Mouse (Mus musculus): ENCODE measurements around the gene Cacna2d4. TPM values are rescaled to one million over a fixed set of nuclear protein-coding genes. Genes with fewer than 3 reads are reported as not detected.
"Not testable (repeated sequence)": the region's sequence is repeated elsewhere in the genome, so short reads cannot be mapped to it uniquely, and the experiment has no call there.

The Cacna2d4 gene
- polyA plus RNA-seq, 1 experiment from 2014 or later = not detected

GRCm38 (mm10) chr6:119338121-119338912 lies 102.0 kb downstream of the Cacna2d4 start:
- no peak overlapping the region for H3K4me3 ChIP-seq

GRCm38 (mm10) chr6:119341409-119341808 lies 105.1 kb downstream of the Cacna2d4 start:
- H3K4me1 ChIP-seq = peaks cover 5% of the 10 kb centered on the region
- H3K36me3 ChIP-seq = no peaks in the 10 kb centered on the region
- DNase-seq (ENCODE audit: low spot score) = no peak
- H3K27me3 ChIP-seq (ENCODE audit: low read depth, poor library complexity, severe bottlenecking) = no peaks in the 10 kb centered on the region
- H3K27ac ChIP-seq = no peak overlapping the region
- H3K9me3 ChIP-seq (replicated peaks) = no peaks in the 10 kb centered on the region
- H3K4me3 ChIP-seq = no peak overlapping the region

More at GRCm38 (mm10) chr6:119338121-119338912, 102.0 kb downstream of the Cacna2d4 start:
- WGBS = 47% methylated on average over 11 of the region's 11 CpGs
- Histone ChIP-seq H3K4me1 (peaks cover 13% of the 10 kb centered on the region), H3K9me3 (replicated peaks) (no peaks in the 10 kb centered on the region), H3K27me3 (ENCODE audit: low read depth, poor library complexity, severe bottlenecking) (0 out of 2 replicates have a peak, but pooled peaks cover 7% of the 10 kb centered on the region), H3K27ac (no peak overlapping the region), H3K36me3 (no peaks in the 10 kb centered on the region)
- DNase-seq (ENCODE audit: low spot score) = no peak

GRCm38 (mm10) chr6:119346257-119346656 lies 109.9 kb downstream of the Cacna2d4 start:
- 74% methylated on average over 10 of the region's 10 CpGs for WGBS
- no peak for DNase-seq (ENCODE audit: low spot score)
- Histone ChIP-seq H3K36me3 (no peaks in the 10 kb centered on the region), H3K4me1 (peaks cover 6% of the 10 kb centered on the region; the same call in 1 of the 2 replicates), H3K4me3 (no peak overlapping the region), H3K9me3 (replicated peaks) (no peaks in the 10 kb centered on the region), H3K27ac (no peak overlapping the region), H3K27me3 (ENCODE audit: low read depth, poor library complexity, severe bottlenecking) (no peaks in the 10 kb centered on the region)

- peaks cover 6% of the 10 kb centered on the region; the same call in 1 of the 2 replicates for H3K4me1 ChIP-seq
- H3K9me3 ChIP-seq (replicated peaks) = no peaks in the 10 kb centered on the region
- no peak for DNase-seq (ENCODE audit: low spot score)
- peaks cover 4% of the 10 kb centered on the region; the same call in 1 of the 2 replicates for H3K36me3 ChIP-seq
- H3K27me3 ChIP-seq (ENCODE audit: low read depth, poor library complexity, severe bottlenecking) = no peaks in the 10 kb centered on the region
- 80% methylated on average over 5 of the region's 5 CpGs for WGBS
- no peak overlapping the region for H3K4me3 ChIP-seq
- H3K27ac ChIP-seq = no peak overlapping the region
Measured at GRCm38 (mm10) chr6:119347813-119348212, 111.5 kb downstream of the Cacna2d4 start.

- peak; percentile 88 for DNase-seq (ENCODE audit: low spot score)
- no peaks in the 10 kb centered on the region for H3K27me3 ChIP-seq (ENCODE audit: low read depth, poor library complexity, severe bottlenecking)
- WGBS = 4% methylated on average over 1 of the region's 1 CpGs
- H3K9me3 ChIP-seq (replicated peaks) = no peaks in the 10 kb centered on the region
- H3K27ac ChIP-seq = no peak overlapping the region
- no peak overlapping the region for H3K4me3 ChIP-seq
- H3K36me3 ChIP-seq = peaks cover 6% of the 10 kb centered on the region
- H3K4me1 ChIP-seq = peaks cover 6% of the 10 kb centered on the region; the same call in 1 of the 2 replicates
Measured at GRCm38 (mm10) chr6:119348234-119348633, 111.9 kb downstream of the Cacna2d4 start.

GRCm38 (mm10) chr6:119350703-119351198 lies 114.4 kb downstream of the Cacna2d4 start:
- Histone ChIP-seq H3K36me3 (peaks cover 31% of the 10 kb centered on the region), H3K4me3 (no peak overlapping the region), H3K4me1 (peaks cover 6% of the 10 kb centered on the region; the same call in 1 of the 2 replicates), H3K9me3 (replicated peaks) (no peaks in the 10 kb centered on the region), H3K27me3 (ENCODE audit: low read depth, poor library complexity, severe bottlenecking) (no peaks in the 10 kb centered on the region), H3K27ac (no peak overlapping the region)
- peak; percentile 26 for DNase-seq (ENCODE audit: low spot score)
- 90% methylated on average over 9 of the region's 9 CpGs for WGBS

- Histone ChIP-seq H3K27me3 (ENCODE audit: low read depth, poor library complexity, severe bottlenecking) (no peaks in the 10 kb centered on the region), H3K27ac (no peak overlapping the region), H3K9me3 (replicated peaks) (no peaks in the 10 kb centered on the region), H3K4me3 (no peak overlapping the region), H3K36me3 (peaks cover 40% of the 10 kb centered on the region), H3K4me1 (no peaks in the 10 kb centered on the region)
- DNase-seq (ENCODE audit: low spot score) = peak; percentile 25
- WGBS = 84% methylated on average over 8 of the region's 8 CpGs
Measured at GRCm38 (mm10) chr6:119351656-119352055, 115.3 kb downstream of the Cacna2d4 start.

GRCm38 (mm10) chr6:119352501-119352900 lies 116.2 kb downstream of the Cacna2d4 start:
- H3K27ac ChIP-seq = no peak overlapping the region
- WGBS = 92% methylated on average over 6 of the region's 6 CpGs
- no peaks in the 10 kb centered on the region for H3K9me3 ChIP-seq (replicated peaks)
- DNase-seq (ENCODE audit: low spot score) = peak; percentile 20
- no peaks in the 10 kb centered on the region for H3K4me1 ChIP-seq
- H3K4me3 ChIP-seq = no peak overlapping the region
- no peaks in the 10 kb centered on the region for H3K27me3 ChIP-seq (ENCODE audit: low read depth, poor library complexity, severe bottlenecking)
- H3K36me3 ChIP-seq = peaks cover 48% of the 10 kb centered on the region

- no peak for DNase-seq (ENCODE audit: low spot score)
- H3K9me3 ChIP-seq (replicated peaks) = no peaks in the 10 kb centered on the region
- no peak overlapping the region for H3K27ac ChIP-seq
- 91% methylated on average over 8 of the region's 8 CpGs for WGBS
- H3K4me1 ChIP-seq = no peaks in the 10 kb centered on the region
- peaks cover 98% of the 10 kb centered on the region for H3K36me3 ChIP-seq
- no peak overlapping the region for H3K4me3 ChIP-seq
- H3K27me3 ChIP-seq (ENCODE audit: low read depth, poor library complexity, severe bottlenecking) = no peaks in the 10 kb centered on the region
Measured at GRCm38 (mm10) chr6:119358020-119358571, 121.8 kb downstream of the Cacna2d4 start.

GRCm38 (mm10) chr6:119360250-119360649 lies 123.9 kb downstream of the Cacna2d4 start:
- H3K36me3 ChIP-seq = peaks cover 95% of the 10 kb centered on the region
- not testable (repeated sequence) for H3K4me3 ChIP-seq; H3K4me1 ChIP-seq; H3K27ac ChIP-seq; H3K9me3 ChIP-seq (replicated peaks); DNase-seq (ENCODE audit: low spot score); H3K27me3 ChIP-seq (ENCODE audit: low read depth, poor library complexity, severe bottlenecking)
- 92% methylated on average over 6 of the region's 6 CpGs for WGBS

GRCm38 (mm10) chr6:119360925-119361702 lies 124.8 kb downstream of the Cacna2d4 start:
- Histone ChIP-seq H3K27me3 (ENCODE audit: low read depth, poor library complexity, severe bottlenecking) (no peaks in the 10 kb centered on the region), H3K9me3 (replicated peaks) (no peaks in the 10 kb centered on the region), H3K36me3 (peaks cover 95% of the 10 kb centered on the region), H3K4me3 (no peak overlapping the region), H3K27ac (no peak overlapping the region), H3K4me1 (no peaks in the 10 kb centered on the region)
- no peak for DNase-seq (ENCODE audit: low spot score)
- 94% methylated on average over 3 of the region's 3 CpGs for WGBS

- H3K27me3 ChIP-seq (ENCODE audit: low read depth, poor library complexity, severe bottlenecking) = no peaks in the 10 kb centered on the region
- H3K27ac ChIP-seq = no peak overlapping the region
- no peaks in the 10 kb centered on the region for H3K9me3 ChIP-seq (replicated peaks)
- no peak overlapping the region for H3K4me3 ChIP-seq
- DNase-seq (ENCODE audit: low spot score) = no peak
- 95% methylated on average over 5 of the region's 5 CpGs for WGBS
- peaks cover 90% of the 10 kb centered on the region for H3K36me3 ChIP-seq
- H3K4me1 ChIP-seq = no peaks in the 10 kb centered on the region
Measured at GRCm38 (mm10) chr6:119363593-119363992, 127.3 kb downstream of the Cacna2d4 start.
